Mouse (Mus musculus): ENCODE results near the gene Il1rl1. TPM values are rescaled to one million over a fixed set of nuclear protein-coding genes. Genes with fewer than 3 reads are reported as not detected.

The Il1rl1 gene
- total and polyA plus RNA-seq, 3 experiments, result 44.4 to 68.4 TPM; not detected in 1

DNA sequence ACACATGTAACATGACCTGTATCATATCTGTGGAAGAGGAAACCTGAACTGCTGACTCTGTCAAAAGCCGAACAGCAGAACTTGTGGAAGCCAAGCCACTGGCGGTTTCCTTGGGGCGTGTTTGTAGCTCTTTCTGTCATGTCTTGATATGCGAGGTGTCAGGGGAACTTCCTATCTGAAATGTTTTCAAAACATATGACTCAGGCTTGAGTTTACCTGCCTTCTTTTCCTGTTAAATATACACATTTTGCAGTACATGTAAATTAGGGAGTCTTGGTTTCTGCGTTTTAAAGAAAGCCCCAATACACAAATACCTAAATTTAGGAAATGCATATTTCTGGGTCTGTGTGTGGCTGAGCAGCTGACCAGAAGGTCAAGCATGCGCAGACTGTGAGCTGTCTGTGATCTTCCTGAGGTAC, 50.1 kb downstream of the Il1rl1 start:
- Histone ChIP-seq H3K9ac (ENCODE audit: control insufficient read depth, low read depth, low read length, poor library complexity, severe bottlenecking) (no peak overlapping the region), H3K27ac (ENCODE audit: control insufficient read depth, low read depth, low read length) (no peak overlapping the region), H3K9me3 (replicated peaks; ENCODE audit: insufficient read depth, low read length) (no peaks in the 10 kb centered on the region), H3K36me3 (ENCODE audit: control insufficient read depth in 1 of 2, insufficient read depth in 2 of 2, low read length in 2 of 2) (peaks cover 0 to 7% of the 10 kb centered on the region in 2 experiments; a peak in 2 of 4 replicates), H3K79me2 (ENCODE audit: control insufficient read depth, insufficient read depth, low read length, poor library complexity) (no peaks in the 10 kb centered on the region), H3K4me3 (ENCODE audit: control insufficient read depth in 1 of 2, insufficient read depth in 1 of 2, low read depth in 2 of 2, low read length in 2 of 2) (no peak overlapping the region), H3K4me1 (ENCODE audit: control insufficient read depth in 1 of 2, insufficient read depth in 2 of 2, low read length in 2 of 2) (peaks cover 2 to 5% of the 10 kb centered on the region in 2 experiments), H3K27me3 (ENCODE audit: control insufficient read depth in 1 of 2, insufficient read depth in 2 of 2, low read length in 2 of 2) (no peaks in the 10 kb centered on the region; a peak in 1 of 4 replicates)
- TF ChIP-seq POLR2AphosphoS2 (IDR thresholded peaks at IDR 0.05; ENCODE audit: low read length), result no peak
- TF ChIP-seq MYC (IDR thresholded peaks at IDR 0.05; ENCODE audit: low read depth, low read length), result no peak
- no peak for TF ChIP-seq MXI1 (IDR thresholded peaks at IDR 0.05; ENCODE audit: low read depth, low read length)
- no peak for TF ChIP-seq RCOR1 (IDR thresholded peaks at IDR 0.05; ENCODE audit: low read depth, low read length)
- TF ChIP-seq SIN3A (IDR thresholded peaks at IDR 0.05; ENCODE audit: low read length), result peak; percentile 57; the same call in 1 of the 2 replicates
- no peak for TF ChIP-seq CHD2 (IDR thresholded peaks at IDR 0.05; ENCODE audit: low read length)
- TF ChIP-seq HCFC1 (IDR thresholded peaks at IDR 0.05; ENCODE audit: low read depth, low read length), result no peak
- TF ChIP-seq GATA1 (IDR thresholded peaks at IDR 0.05; ENCODE audit: low read depth, low read length), result no peak
- no peak for TF ChIP-seq E2F4 (IDR thresholded peaks at IDR 0.05; ENCODE audit: borderline replicate concordance, low read depth, low read length)
- TF ChIP-seq ZC3H11A (IDR thresholded peaks at IDR 0.05; ENCODE audit: low read depth, low read length), result no peak
- no peak for TF ChIP-seq KAT2A (conservative IDR thresholded peaks at IDR 0.05; ENCODE audit: low read depth, low read length)
- TF ChIP-seq NELFE (IDR thresholded peaks at IDR 0.05; ENCODE audit: low read depth, low read length), result no peak
- TF ChIP-seq TCF12 (IDR thresholded peaks at IDR 0.05; ENCODE audit: low read depth, low read length), result peak; percentile 41; the same call in 1 of the 2 replicates
- peak; percentile 21 to 45; a peak in 2 of 4 replicates for TF ChIP-seq EP300 (IDR thresholded peaks at IDR 0.05; ENCODE audit: low read depth in 1 of 2, low read length in 2 of 2)
- TF ChIP-seq ETS1 (IDR thresholded peaks at IDR 0.05; ENCODE audit: low read depth, low read length), result peak; percentile 64
- TF ChIP-seq POLR2A (IDR thresholded peaks at IDR 0.05; ENCODE audit: control insufficient read depth in 1 of 2, insufficient read depth in 1 of 2, low read depth in 1 of 2, low read length in 2 of 2, poor library complexity in 1 of 2), result no peak
- no peak for TF ChIP-seq MAX (IDR thresholded peaks at IDR 0.05; ENCODE audit: low read length)
- peak; percentile 69 for TF ChIP-seq MAFK (IDR thresholded peaks at IDR 0.05; ENCODE audit: borderline replicate concordance, low read depth, low read length)
- TF ChIP-seq TAL1 (IDR thresholded peaks at IDR 0.05; ENCODE audit: low read length), result no peak
- DNase-seq (ENCODE audit: low read depth, low spot score), result peak; percentile 67

DNA sequence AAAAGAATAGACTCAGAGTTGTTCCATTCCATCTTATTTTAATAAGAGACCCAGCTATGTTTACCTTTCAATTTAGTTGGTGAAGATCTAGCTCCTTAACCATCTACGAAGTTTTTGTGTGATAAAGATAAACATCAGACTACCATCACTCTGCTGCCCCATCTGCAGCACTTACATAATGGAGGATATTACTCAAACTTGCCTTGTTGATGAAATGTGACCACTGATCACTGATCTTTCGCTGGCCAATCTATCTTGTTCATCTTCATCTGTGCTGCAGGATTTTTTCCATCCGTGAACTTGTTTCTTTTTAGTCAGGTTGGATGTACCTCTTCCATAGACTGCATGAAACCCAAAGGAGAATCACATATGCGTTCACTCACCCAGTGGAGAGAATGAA, 65.2 kb downstream of the Il1rl1 start:
- H3K27me3 ChIP-seq (ENCODE audit: control insufficient read depth in 1 of 2, insufficient read depth in 2 of 2, low read length in 2 of 2), result peaks cover 0 to 3% of the 10 kb centered on the region in 2 experiments; a peak in 1 of 4 replicates
- H3K4me1 ChIP-seq (ENCODE audit: control insufficient read depth in 1 of 2, insufficient read depth in 2 of 2, low read length in 2 of 2), result no peaks in the 10 kb centered on the region

More for the DNA sequence above, 65.2 kb downstream of the Il1rl1 start:
- no peak for TF ChIP-seq ZKSCAN1 (IDR thresholded peaks at IDR 0.05; ENCODE audit: low read depth, low read length)
- TF ChIP-seq E2F4 (IDR thresholded peaks at IDR 0.05; ENCODE audit: borderline replicate concordance, low read depth, low read length), result no peak
- no peak for TF ChIP-seq POLR2AphosphoS5 (IDR thresholded peaks at IDR 0.05; ENCODE audit: borderline replicate concordance, low read depth, low read length)
- TF ChIP-seq RCOR1 (IDR thresholded peaks at IDR 0.05; ENCODE audit: low read depth, low read length), result no peak
- TF ChIP-seq ZC3H11A (IDR thresholded peaks at IDR 0.05; ENCODE audit: low read depth, low read length), result no peak
- TF ChIP-seq USF1 (IDR thresholded peaks at IDR 0.05; ENCODE audit: low read depth, low read length), result no peak
- no peak for TF ChIP-seq UBTF (IDR thresholded peaks at IDR 0.05; ENCODE audit: borderline replicate concordance, insufficient read depth, low read depth, low read length)
- TF ChIP-seq KAT2A (conservative IDR thresholded peaks at IDR 0.05; ENCODE audit: low read depth, low read length), result no peak
- TF ChIP-seq TCF12 (IDR thresholded peaks at IDR 0.05; ENCODE audit: low read depth, low read length), result no peak
- no peak for TF ChIP-seq CHD2 (IDR thresholded peaks at IDR 0.05; ENCODE audit: low read length)
- no peak for TF ChIP-seq HCFC1 (IDR thresholded peaks at IDR 0.05; ENCODE audit: low read depth, low read length)
- no peak for TF ChIP-seq NELFE (IDR thresholded peaks at IDR 0.05; ENCODE audit: low read depth, low read length)
- no peak for TF ChIP-seq BHLHE40 (IDR thresholded peaks at IDR 0.05; ENCODE audit: borderline replicate concordance, low read depth, low read length)
- TF ChIP-seq TAL1 (IDR thresholded peaks at IDR 0.05; ENCODE audit: low read length), result no peak
- no peak for TF ChIP-seq ZNF384 (IDR thresholded peaks at IDR 0.05; ENCODE audit: low read depth, low read length)
- no peak for TF ChIP-seq SMC3 (IDR thresholded peaks at IDR 0.05; ENCODE audit: low read depth, low read length)
- TF ChIP-seq MAX (IDR thresholded peaks at IDR 0.05; ENCODE audit: low read length), result no peak
- no peak for TF ChIP-seq MYB (IDR thresholded peaks at IDR 0.05; ENCODE audit: low read depth, low read length)
- Histone ChIP-seq H3K27ac (ENCODE audit: control insufficient read depth, low read depth, low read length) (no peak overlapping the region), H3K36me3 (ENCODE audit: control insufficient read depth in 1 of 2, insufficient read depth in 2 of 2, low read length in 2 of 2) (no peaks in the 10 kb centered on the region), H3K79me2 (ENCODE audit: control insufficient read depth, insufficient read depth, low read length, poor library complexity) (no peaks in the 10 kb centered on the region), H3K9ac (ENCODE audit: control insufficient read depth, low read depth, low read length, poor library complexity, severe bottlenecking) (no peak overlapping the region), H3K9me3 (replicated peaks; ENCODE audit: insufficient read depth, low read length) (no peaks in the 10 kb centered on the region), H3K4me3 (ENCODE audit: control insufficient read depth in 1 of 2, insufficient read depth in 1 of 2, low read depth in 2 of 2, low read length in 2 of 2) (no peak overlapping the region)
- no peak for DNase-seq (ENCODE audit: low read depth, low spot score)

Measured in MEL (cell line).